Mouse (Mus musculus) lung, embryonic 14.5 days (tissue): ENCODE results near the gene Myo1a. TPM values are rescaled to one million over a fixed set of nuclear protein-coding genes. Genes with fewer than 3 reads are reported as not detected.

Experiments
- ATAC-seq: fragments of 200-750 bp; cut with Nextera tagmentation; 2 replicates; pipeline ENCODE4 v1.8.0; 2017; ENCODE audit warnings: mild to moderate bottlenecking, moderate TSS enrichment, moderate library complexity; ENCODE audit not compliant: insufficient read depth
- DNase-seq: peaks from one replicate; pipeline ENCODE4 v3.0.0-alpha.2; 2015
- H3K27ac ChIP-seq: fragments of 300-500 bp; sonication (generic); 2 replicates; pipeline ENCODE4 v1.5.1; 2014; ENCODE audit warnings: low read depth, mild to moderate bottlenecking, moderate library complexity
- H3K27me3 ChIP-seq: fragments of 300-500 bp; sonication (generic); 2 replicates; pipeline ENCODE4 v1.6.1; 2014; ENCODE audit warnings: low read length, control low read depth; ENCODE audit not compliant: insufficient read depth
- H3K36me3 ChIP-seq: fragments of 300-500 bp; sonication (generic); 2 replicates; pipeline ENCODE4 v1.6.1; 2014; ENCODE audit warnings: control low read depth; ENCODE audit not compliant: insufficient read depth
- H3K4me1 ChIP-seq: fragments of 300-500 bp; sonication (generic); 2 replicates; pipeline ENCODE4 v1.6.1; 2014; ENCODE audit warnings: antibody characterized with exemption, control low read depth; ENCODE audit not compliant: insufficient read depth
- H3K4me2 ChIP-seq: fragments of 300-500 bp; sonication (generic); 2 replicates; pipeline ENCODE4 v1.6.1; 2014; ENCODE audit warnings: mild to moderate bottlenecking
- H3K4me3 ChIP-seq: fragments of 300-500 bp; sonication (generic); 2 replicates; pipeline ENCODE4 v1.5.1; 2014; ENCODE audit warnings: low read depth, low read length
- H3K9ac ChIP-seq: fragments of 300-500 bp; sonication (generic); 2 replicates; pipeline ENCODE4 v1.6.1; 2014
- H3K9me3 ChIP-seq: fragments of 300-500 bp; sonication (generic); 2 replicates; pipeline ENCODE4 v1.6.1; 2016; ENCODE audit warnings: low read depth, low read length, control low read depth
- CTCF ChIP-seq: IDR thresholded peaks from 2 replicates; pipeline ENCODE4 v1.5.1; 2016; ENCODE audit warnings: antibody characterized with exemption, low read depth
- WGBS: fragments of 180-500 bp; shearing (Covaris S2); extraction: QIAGEN DNeasy Blood & Tissue Kit; methylation state at CpG from one replicate; pipeline ENCODE4 v1.1.7; 2014; 5-methylcytosine and 5-hydroxymethylcytosine counted together
- polyA plus RNA-seq: library from polyadenylated mRNA; unstranded; fragments of >200 nt; fragmentation: Nextera tagmentation; extraction: Ambion mirVana; gene quantifications from 2 replicates; pipeline ENCODE4 v1.2.1, GENCODE M21; 2014

Gene Myo1a
- polyA plus RNA-seq, 1 experiment from 2014 or later: 0.28 TPM

DNA sequence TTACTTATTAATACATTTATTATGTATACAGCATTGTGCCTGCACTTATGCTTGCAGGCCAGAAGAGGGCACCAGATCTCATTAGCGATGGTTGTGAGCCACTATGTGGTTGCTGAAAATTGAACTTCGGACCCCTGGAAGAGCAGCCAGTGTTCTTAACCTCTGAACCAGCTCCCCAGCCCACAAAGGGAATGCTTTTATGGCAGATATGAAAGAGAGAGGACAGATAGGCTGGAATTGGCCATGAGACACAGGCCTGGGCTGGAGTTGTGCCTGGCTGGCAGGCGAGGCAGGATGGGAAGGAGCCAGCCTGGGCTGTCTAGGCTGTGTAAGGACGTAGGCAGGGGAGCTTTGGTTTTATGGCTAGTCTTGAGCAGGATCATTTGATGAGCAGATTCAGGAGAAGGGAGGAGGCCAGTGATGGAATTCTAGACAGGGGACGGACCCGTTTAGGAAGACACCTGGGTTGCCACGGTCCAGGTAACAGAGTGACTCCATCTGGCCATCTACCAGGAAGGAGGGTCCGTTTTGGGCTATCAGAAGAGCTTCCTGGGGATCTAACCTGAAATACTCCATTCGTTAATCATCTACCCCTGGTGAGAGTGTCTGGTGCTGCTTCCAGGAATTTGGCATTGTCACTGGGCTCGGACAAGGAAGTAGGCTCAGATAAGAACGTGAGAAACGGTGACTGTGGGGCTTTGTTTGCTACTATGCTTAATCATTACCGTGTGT is 33.3 kb downstream of the Myo1a start:
- no peak for ATAC-seq
- peak overlapping the region; percentile 88 for H3K4me2 ChIP-seq
- peak overlapping the region; percentile 97; the same call in 1 of the 2 replicates for H3K4me3 ChIP-seq
- no peaks in the 10 kb centered on the region for H3K9me3 ChIP-seq
- whole genome bisulfite sequencing: 34% methylated on average over 13 of the region's 13 CpGs
- peaks cover 21% of the 10 kb centered on the region for H3K36me3 ChIP-seq
- TF ChIP-seq CTCF: peak; percentile 74
- no peak overlapping the region for H3K9ac ChIP-seq
- H3K4me1 ChIP-seq: peaks cover 7% of the 10 kb centered on the region; the same call in 1 of the 2 replicates
- H3K27me3 ChIP-seq: no peaks in the 10 kb centered on the region
- no peak overlapping the region for H3K27ac ChIP-seq
- DNase-seq: peak; percentile 78

DNA sequence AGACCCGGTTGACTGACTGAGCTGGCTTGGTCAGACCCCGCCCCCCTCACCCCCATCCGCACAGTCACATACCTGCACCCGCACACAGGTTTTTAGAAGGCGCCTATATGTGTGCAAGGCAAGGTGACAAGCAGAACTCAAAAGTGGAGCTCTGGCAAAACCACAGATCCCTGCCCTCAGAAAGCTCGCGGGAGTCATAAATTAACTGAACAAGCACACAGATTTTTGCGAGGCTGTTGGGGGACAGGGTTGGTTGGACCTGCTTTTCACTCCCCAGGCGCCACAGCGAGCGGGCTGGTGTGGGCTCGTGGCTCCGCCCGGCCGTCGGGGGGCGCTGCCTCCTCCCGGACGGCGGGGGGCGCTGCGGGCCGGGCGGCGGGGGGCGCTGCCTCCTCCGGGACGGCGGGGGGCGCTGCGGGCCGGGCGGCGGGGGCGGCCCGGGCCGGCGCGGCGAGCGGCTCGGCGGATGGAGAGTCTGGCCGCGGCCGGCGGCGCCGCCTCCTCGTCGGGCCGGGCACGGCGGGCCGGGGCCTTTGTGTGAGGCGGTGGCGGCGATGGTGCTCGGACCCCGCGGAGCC is 34.2 kb downstream of the Myo1a start, which contains the start of gene Zbtb39:
Gene Zbtb39 (plus strand): TSS at position 456 of the 578 bp plus-strand sequence.
- under 1% methylated on average over 41 of the region's 61 CpGs for WGBS
- peak within 1 kb of the TSS; percentile 83 for H3K27ac ChIP-seq
- H3K27me3 ChIP-seq: no peaks in the 10 kb centered on the region
- ATAC-seq: peak; percentile 84
- TF ChIP-seq CTCF: peak; percentile 34
- peaks cover 7% of the 10 kb centered on the region; the same call in 1 of the 2 replicates for H3K4me1 ChIP-seq
- peaks cover 30% of the 10 kb centered on the region for H3K36me3 ChIP-seq
- DNase-seq: peak; percentile 85
- H3K4me3 ChIP-seq: peak within 1 kb of the TSS; percentile 97
- peak within 1 kb of the TSS; percentile 88 for H3K4me2 ChIP-seq
- H3K9me3 ChIP-seq: no peaks in the 10 kb centered on the region
- H3K9ac ChIP-seq: peak within 1 kb of the TSS; percentile 96

DNA sequence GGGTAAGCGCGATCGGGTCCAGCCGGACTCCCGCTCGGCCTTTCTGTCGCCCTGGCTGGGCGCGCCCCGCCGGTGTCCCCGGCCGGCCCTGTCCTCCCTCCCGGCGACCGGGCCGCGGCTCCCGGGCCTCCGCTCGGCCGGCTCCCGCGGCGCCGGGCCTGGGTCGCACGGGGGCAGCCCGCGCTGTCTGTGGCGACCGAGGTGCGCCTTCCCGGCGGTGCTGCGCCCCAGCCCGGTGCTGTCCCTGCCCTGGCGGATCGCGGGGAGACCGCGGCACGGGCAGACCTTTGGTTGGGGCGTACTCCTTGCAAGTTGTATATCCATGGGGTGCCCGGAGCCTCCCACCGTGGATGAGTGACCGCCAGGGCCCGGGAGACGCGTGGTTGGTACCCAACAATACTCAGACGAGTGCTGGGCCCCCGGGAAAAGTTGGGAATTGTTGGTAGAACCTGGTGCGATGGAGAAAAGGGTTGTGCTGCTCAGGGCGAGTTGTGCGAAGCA is 34.7 kb downstream of the Myo1a start:
- Histone ChIP-seq H3K9ac (peak overlapping the region; percentile 96), H3K9me3 (no peaks in the 10 kb centered on the region), H3K4me1 (peaks cover 7% of the 10 kb centered on the region; the same call in 1 of the 2 replicates), H3K4me3 (peak overlapping the region; percentile 97), H3K27ac (peak overlapping the region; percentile 83), H3K4me2 (peak overlapping the region; percentile 88), H3K27me3 (no peaks in the 10 kb centered on the region), H3K36me3 (peaks cover 35% of the 10 kb centered on the region)
- no peak for TF ChIP-seq CTCF
- DNase-seq (peak; percentile 52), ATAC-seq (peak; percentile 66)
- WGBS: under 1% methylated on average over 50 of the region's 55 CpGs

DNA sequence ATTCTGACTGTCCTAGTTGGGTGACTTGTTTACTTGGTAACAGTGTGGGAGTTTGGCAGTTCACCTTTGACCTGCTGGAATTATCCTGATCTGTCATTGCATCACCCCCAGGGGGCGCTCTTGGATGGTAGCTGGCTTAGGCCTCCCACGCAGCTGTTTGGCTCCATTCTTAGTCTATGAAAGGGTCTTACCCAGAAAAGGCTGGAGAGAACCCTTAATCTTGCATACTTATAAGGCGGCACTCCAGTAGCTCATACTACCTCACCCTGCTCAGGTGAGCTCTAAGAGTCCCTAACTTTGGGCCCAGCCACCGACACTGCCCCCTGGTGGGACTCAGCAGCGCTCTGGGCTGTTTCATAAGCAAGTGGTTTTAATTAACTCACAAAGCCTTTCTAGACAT is 39.7 kb downstream of the Myo1a start:
- Histone ChIP-seq H3K4me2 (no peak overlapping the region), H3K9ac (no peak overlapping the region), H3K27ac (no peak overlapping the region), H3K36me3 (peaks cover 71% of the 10 kb centered on the region), H3K4me1 (peaks cover 12% of the 10 kb centered on the region; the same call in 1 of the 2 replicates), H3K27me3 (no peaks in the 10 kb centered on the region), H3K4me3 (no peak overlapping the region), H3K9me3 (no peaks in the 10 kb centered on the region)
- TF ChIP-seq CTCF: peak; percentile 70
- no peak for ATAC-seq
- DNase-seq: peak; percentile 65
- 63% methylated on average over 5 of the region's 5 CpGs for WGBS

DNA sequence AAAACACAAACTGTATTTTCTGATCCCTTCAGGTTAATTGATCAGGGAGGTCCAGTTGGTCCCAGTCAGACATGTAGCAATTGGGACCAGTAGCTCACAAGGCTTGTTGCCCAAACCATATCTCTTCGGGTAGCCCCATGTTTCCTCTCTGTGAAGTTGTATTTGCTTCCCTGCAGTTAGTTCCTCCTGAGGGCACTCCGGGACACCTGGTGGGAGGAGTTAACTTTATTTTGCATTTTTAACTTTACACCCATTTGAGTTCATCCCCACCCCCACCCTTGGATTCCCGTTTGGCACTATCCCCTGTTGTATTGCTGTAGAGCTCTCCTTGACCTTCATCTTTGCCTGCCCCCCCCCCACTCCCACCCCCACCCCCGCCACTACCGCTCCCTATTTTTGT is 40.9 kb downstream of the Myo1a start:
- ATAC-seq: no peak
- WGBS: 61% methylated on average over 5 of the region's 5 CpGs
- H3K36me3 ChIP-seq: peaks cover 71% of the 10 kb centered on the region

DNA sequence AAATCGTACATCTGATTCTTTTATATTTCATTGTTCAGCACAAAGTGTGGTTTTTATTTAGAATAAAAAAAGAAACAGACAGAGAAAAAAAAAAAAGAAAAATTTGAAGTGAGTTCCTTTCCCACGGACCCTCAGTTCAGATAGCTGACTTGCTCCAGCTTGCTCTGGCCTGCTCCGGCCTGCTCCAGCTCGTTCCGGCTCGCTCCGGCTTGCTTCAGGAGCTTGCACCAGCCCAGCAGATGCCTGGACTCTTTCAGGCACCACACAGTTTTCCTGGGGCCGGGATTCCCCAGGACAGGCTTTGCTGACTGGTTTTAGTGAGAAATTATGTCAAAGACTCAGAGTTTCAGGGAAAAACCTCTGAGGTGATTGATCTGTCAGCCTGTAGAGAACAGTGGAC is 42.3 kb downstream of the Myo1a start:
- no peak for TF ChIP-seq CTCF
- Histone ChIP-seq H3K36me3 (peaks cover 60% of the 10 kb centered on the region), H3K9ac (no peak overlapping the region), H3K9me3 (no peaks in the 10 kb centered on the region), H3K4me3 (no peak overlapping the region), H3K4me1 (0 out of 2 replicates have a peak, but pooled peaks cover 5% of the 10 kb centered on the region), H3K27me3 (no peaks in the 10 kb centered on the region), H3K4me2 (no peak overlapping the region), H3K27ac (no peak overlapping the region)
- DNase-seq (no peak), ATAC-seq (no peak)
- 89% methylated on average over 8 of the region's 8 CpGs for WGBS

More for the DNA sequence above, 40.9 kb downstream of the Myo1a start:
- no peak overlapping the region for H3K9ac ChIP-seq
- peaks cover 5% of the 10 kb centered on the region; the same call in 1 of the 2 replicates for H3K4me1 ChIP-seq
- H3K4me3 ChIP-seq: no peak overlapping the region
- no peak for TF ChIP-seq CTCF
- DNase-seq: no peak
- H3K27ac ChIP-seq: no peak overlapping the region
- H3K4me2 ChIP-seq: no peak overlapping the region
- H3K9me3 ChIP-seq: no peaks in the 10 kb centered on the region
- no peaks in the 10 kb centered on the region for H3K27me3 ChIP-seq
